Mouse (Mus musculus): Measurements from ENCODE around the gene Atp6v0c. TPM values are rescaled to one million over a fixed set of nuclear protein-coding genes. Genes with fewer than 3 reads are reported as not detected.
A peak's percentile ranks its signal among the peaks of the same experiment; 100 is the strongest.

Gene Atp6v0c
- total and polyA plus RNA-seq, 3 experiments: 58.4 to 515 (median 125) TPM

DNA sequence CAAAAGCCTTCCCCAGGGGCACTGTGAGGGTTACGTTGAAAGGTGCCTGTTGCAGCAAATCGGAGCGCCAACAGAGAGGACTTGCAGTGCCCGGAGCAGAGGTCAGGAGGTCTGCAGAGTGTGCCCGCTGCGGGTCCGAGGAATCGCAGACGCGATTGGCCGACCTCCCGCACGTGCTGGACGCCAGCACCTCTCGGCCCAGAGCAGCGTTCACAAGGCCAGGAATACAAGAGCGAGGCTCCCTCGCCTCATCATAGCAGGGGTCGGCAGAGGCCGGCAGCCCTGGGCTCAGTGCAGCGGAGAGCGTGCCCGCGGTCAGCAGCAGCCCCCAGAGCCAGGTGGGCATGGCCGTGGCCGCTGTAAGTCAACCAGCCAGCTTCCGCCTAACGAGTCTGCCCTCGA, 39.1 kb upstream of the Atp6v0c start:
- no peaks in the 10 kb centered on the region for H3K9me3 ChIP-seq (replicated peaks; ENCODE audit: insufficient read depth, low read length)
- peaks cover 2 to 38% of the 10 kb centered on the region in 2 experiments for H3K4me1 ChIP-seq (ENCODE audit: control insufficient read depth in 1 of 2, insufficient read depth in 2 of 2, low read length in 2 of 2)
- TF ChIP-seq BHLHE40 (IDR thresholded peaks at IDR 0.05; ENCODE audit: borderline replicate concordance, low read depth, low read length) (peak; percentile 67; the same call in 1 of the 2 replicates), USF1 (IDR thresholded peaks at IDR 0.05; ENCODE audit: low read depth, low read length) (peak; percentile 76), UBTF (IDR thresholded peaks at IDR 0.05; ENCODE audit: borderline replicate concordance, insufficient read depth, low read depth, low read length) (no peak), ZMIZ1 (IDR thresholded peaks at IDR 0.05; ENCODE audit: low read depth, low read length) (no peak), MYC (IDR thresholded peaks at IDR 0.05; ENCODE audit: low read depth, low read length) (0 out of 2 replicates have a peak, but pooled peaks have one; percentile 24), MXI1 (IDR thresholded peaks at IDR 0.05; ENCODE audit: low read depth, low read length) (peak; percentile 17; the same call in 1 of the 2 replicates), NRF1 (IDR thresholded peaks at IDR 0.05; ENCODE audit: insufficient read depth, low read depth, low read length, poor library complexity, severe bottlenecking) (peak; percentile 12; the same call in 1 of the 2 replicates), MAX (IDR thresholded peaks at IDR 0.05; ENCODE audit: low read length) (peak; percentile 84), KAT2A (conservative IDR thresholded peaks at IDR 0.05; ENCODE audit: low read depth, low read length) (no peak), TCF12 (IDR thresholded peaks at IDR 0.05; ENCODE audit: low read depth, low read length) (no peak), POLR2A (IDR thresholded peaks at IDR 0.05; ENCODE audit: control insufficient read depth in 1 of 2, insufficient read depth in 1 of 2, low read depth in 1 of 2, low read length in 2 of 2, poor library complexity in 1 of 2) (peak; percentile 12 to 60; a peak in 2 of 4 replicates)
- peaks cover 31% of the 10 kb centered on the region for H3K79me2 ChIP-seq (ENCODE audit: control insufficient read depth, insufficient read depth, low read length, poor library complexity)
- H3K27me3 ChIP-seq (ENCODE audit: control insufficient read depth in 1 of 2, insufficient read depth in 2 of 2, low read length in 2 of 2): no peaks in the 10 kb centered on the region
- peak overlapping the region; percentile 56 for H3K27ac ChIP-seq (ENCODE audit: control insufficient read depth, low read depth, low read length)
- peaks cover 0 to 22% of the 10 kb centered on the region in 2 experiments; a peak in 2 of 4 replicates for H3K36me3 ChIP-seq (ENCODE audit: control insufficient read depth in 1 of 2, insufficient read depth in 2 of 2, low read length in 2 of 2)
- H3K4me3 ChIP-seq (ENCODE audit: control insufficient read depth in 1 of 2, insufficient read depth in 1 of 2, low read depth in 2 of 2, low read length in 2 of 2): peak overlapping the region; percentile 49 to 63
- peak overlapping the region; percentile 93 for H3K9ac ChIP-seq (ENCODE audit: control insufficient read depth, low read depth, low read length, poor library complexity, severe bottlenecking)
- no peak for DNase-seq (ENCODE audit: low read depth, low spot score)

DNA sequence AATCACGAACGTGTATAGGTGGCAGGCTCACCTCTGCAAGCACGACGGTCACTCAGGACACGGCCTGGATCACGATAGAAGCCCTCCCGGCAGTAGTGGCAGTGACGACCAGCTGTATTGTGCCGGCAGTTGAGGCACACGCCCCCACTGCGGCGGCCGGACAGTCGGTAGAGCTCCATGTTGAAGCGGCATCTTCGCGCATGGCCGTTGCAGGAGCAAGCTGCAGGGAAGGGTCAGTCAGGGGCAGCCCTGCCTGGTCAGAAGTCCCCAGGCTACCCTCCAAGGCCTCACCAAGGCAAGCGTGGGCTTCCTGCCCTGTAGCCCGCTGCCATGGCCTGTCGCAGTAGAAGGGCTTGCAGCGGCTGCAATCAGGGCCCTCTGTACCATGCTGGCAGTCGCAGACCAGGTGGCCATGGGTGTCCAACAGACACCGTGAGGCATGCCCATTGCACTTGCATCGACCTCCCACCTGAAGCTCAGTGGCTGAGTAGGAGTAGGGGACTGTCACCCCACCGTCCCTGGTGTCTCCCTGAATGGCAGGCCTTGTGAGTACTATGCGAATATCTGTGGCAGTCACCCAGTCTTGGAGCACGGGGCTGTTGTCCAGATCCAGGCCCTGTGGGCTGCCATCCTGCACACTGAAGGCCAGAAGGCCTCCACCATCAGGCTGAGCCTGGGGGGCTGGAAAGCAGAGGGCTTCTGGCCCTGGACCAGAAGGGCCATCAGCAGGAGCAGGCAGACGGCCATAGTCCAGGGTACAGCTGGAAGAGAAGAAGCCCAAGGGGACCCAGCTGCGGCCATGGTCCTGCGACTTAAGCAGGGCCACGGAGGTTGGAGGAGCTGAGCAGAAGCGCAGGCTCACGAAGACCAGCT, 38.5 kb upstream of the Atp6v0c start:
- H3K9me3 ChIP-seq (replicated peaks; ENCODE audit: insufficient read depth, low read length): no peaks in the 10 kb centered on the region
- H3K4me1 ChIP-seq (ENCODE audit: control insufficient read depth in 1 of 2, insufficient read depth in 2 of 2, low read length in 2 of 2): peaks cover 6 to 38% of the 10 kb centered on the region in 2 experiments
- peak overlapping the region; percentile 49 to 63 for H3K4me3 ChIP-seq (ENCODE audit: control insufficient read depth in 1 of 2, insufficient read depth in 1 of 2, low read depth in 2 of 2, low read length in 2 of 2)
- no peaks in the 10 kb centered on the region for H3K27me3 ChIP-seq (ENCODE audit: control insufficient read depth in 1 of 2, insufficient read depth in 2 of 2, low read length in 2 of 2)
- DNase-seq (ENCODE audit: low read depth, low spot score): no peak
- peaks cover 31% of the 10 kb centered on the region for H3K79me2 ChIP-seq (ENCODE audit: control insufficient read depth, insufficient read depth, low read length, poor library complexity)
- H3K27ac ChIP-seq (ENCODE audit: control insufficient read depth, low read depth, low read length): peak overlapping the region; percentile 56
- peaks cover 0 to 26% of the 10 kb centered on the region in 2 experiments; a peak in 2 of 4 replicates for H3K36me3 ChIP-seq (ENCODE audit: control insufficient read depth in 1 of 2, insufficient read depth in 2 of 2, low read length in 2 of 2)
- H3K9ac ChIP-seq (ENCODE audit: control insufficient read depth, low read depth, low read length, poor library complexity, severe bottlenecking): peak overlapping the region; percentile 93
- TF ChIP-seq UBTF (IDR thresholded peaks at IDR 0.05; ENCODE audit: borderline replicate concordance, insufficient read depth, low read depth, low read length) (no peak), POLR2AphosphoS2 (IDR thresholded peaks at IDR 0.05; ENCODE audit: low read length) (no peak), TBP (IDR thresholded peaks at IDR 0.05; ENCODE audit: low read depth, low read length) (no peak), BHLHE40 (IDR thresholded peaks at IDR 0.05; ENCODE audit: borderline replicate concordance, low read depth, low read length) (no peak), POLR2A (IDR thresholded peaks at IDR 0.05; ENCODE audit: control insufficient read depth in 1 of 2, insufficient read depth in 1 of 2, low read depth in 1 of 2, low read length in 2 of 2, poor library complexity in 1 of 2) (no peak), CHD2 (IDR thresholded peaks at IDR 0.05; ENCODE audit: low read length) (no peak), EP300 (IDR thresholded peaks at IDR 0.05; ENCODE audit: low read depth in 1 of 2, low read length in 2 of 2) (no peak), POLR2AphosphoS5 (IDR thresholded peaks at IDR 0.05; ENCODE audit: borderline replicate concordance, low read depth, low read length) (no peak), E2F4 (IDR thresholded peaks at IDR 0.05; ENCODE audit: borderline replicate concordance, low read depth, low read length) (no peak), MEF2A (IDR thresholded peaks at IDR 0.05; ENCODE audit: extremely low read depth, insufficient replicate concordance, low read depth, low read length, poor library complexity, severe bottlenecking) (no peak), GATA1 (IDR thresholded peaks at IDR 0.05; ENCODE audit: low read depth, low read length) (no peak), MAFK (IDR thresholded peaks at IDR 0.05; ENCODE audit: borderline replicate concordance, low read depth, low read length) (no peak), RAD21 (IDR thresholded peaks at IDR 0.05; ENCODE audit: low read depth, low read length) (no peak), GABPA (IDR thresholded peaks at IDR 0.05; ENCODE audit: low read depth, low read length) (no peak), CTCF (IDR thresholded peaks at IDR 0.05 in 2 of 3, conservative IDR thresholded peaks at IDR 0.05 in 1 of 3; ENCODE audit: control insufficient read depth in 1 of 3, insufficient read depth in 1 of 3, low read depth in 2 of 3, low read length in 3 of 3, poor library complexity in 1 of 3, severe bottlenecking in 1 of 3) (no peak), ETS1 (IDR thresholded peaks at IDR 0.05; ENCODE audit: low read depth, low read length) (no peak), USF2 (IDR thresholded peaks at IDR 0.05; ENCODE audit: borderline replicate concordance in 1 of 2, insufficient read depth in 1 of 2, low read depth in 1 of 2, low read length in 2 of 2) (no peak), NRF1 (IDR thresholded peaks at IDR 0.05; ENCODE audit: insufficient read depth, low read depth, low read length, poor library complexity, severe bottlenecking) (no peak), TAL1 (IDR thresholded peaks at IDR 0.05; ENCODE audit: low read length) (no peak), MAX (IDR thresholded peaks at IDR 0.05; ENCODE audit: low read length) (no peak)

Data from MEL (cell line).